Mouse (Mus musculus) splenic B cell, adult 2 months (primary cell): Measurements from ENCODE around the gene Gpn1.
"Not testable (repeated sequence)": the region's sequence is repeated elsewhere in the genome, so short reads cannot be mapped to it uniquely, and the experiment has no call there.

Experiments
- DNase-seq: peaks from one replicate; pipeline ENCODE4 v3.0.0-alpha.2; 2011; ENCODE audit warnings: low read depth, low spot score
- H3K27me3 ChIP-seq: 2 replicates; pipeline ENCODE4 v1.6.1; 2012; ENCODE audit warnings: mild to moderate bottlenecking, low read length, moderate library complexity, mixed read lengths; ENCODE audit not compliant: control insufficient read depth, poor library complexity, insufficient read depth, severe bottlenecking
- H3K36me3 ChIP-seq: 2 replicates; pipeline ENCODE4 v1.6.1; 2012; ENCODE audit warnings: mild to moderate bottlenecking, low read length, moderate library complexity, mixed read lengths; ENCODE audit not compliant: control insufficient read depth, poor library complexity, insufficient read depth, severe bottlenecking

Gene Gpn1

DNA sequence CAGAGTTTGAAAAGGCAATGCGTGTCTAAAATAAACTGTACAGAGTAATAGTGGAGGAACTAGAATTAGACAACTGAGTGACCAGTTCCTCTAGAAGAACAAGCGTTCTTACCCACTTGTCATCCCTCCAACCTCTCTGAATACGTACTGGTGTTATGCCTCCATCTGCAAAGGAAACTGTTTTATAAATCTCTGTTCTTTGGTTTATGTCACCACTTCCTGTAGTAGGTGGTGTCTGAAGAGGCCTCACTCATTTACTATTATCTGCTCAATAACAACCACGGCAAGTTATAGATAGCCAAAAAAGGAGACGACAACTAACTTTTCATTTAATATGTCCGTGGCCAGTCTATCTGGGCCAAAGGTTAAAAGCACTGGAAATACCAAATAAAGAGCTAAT is 26.0 kb downstream of the Gpn1 start:
- no peak for DNase-seq
- Histone ChIP-seq H3K27me3 (no peaks in the 10 kb centered on the region), H3K36me3 (peaks cover 9% of the 10 kb centered on the region)

DNA sequence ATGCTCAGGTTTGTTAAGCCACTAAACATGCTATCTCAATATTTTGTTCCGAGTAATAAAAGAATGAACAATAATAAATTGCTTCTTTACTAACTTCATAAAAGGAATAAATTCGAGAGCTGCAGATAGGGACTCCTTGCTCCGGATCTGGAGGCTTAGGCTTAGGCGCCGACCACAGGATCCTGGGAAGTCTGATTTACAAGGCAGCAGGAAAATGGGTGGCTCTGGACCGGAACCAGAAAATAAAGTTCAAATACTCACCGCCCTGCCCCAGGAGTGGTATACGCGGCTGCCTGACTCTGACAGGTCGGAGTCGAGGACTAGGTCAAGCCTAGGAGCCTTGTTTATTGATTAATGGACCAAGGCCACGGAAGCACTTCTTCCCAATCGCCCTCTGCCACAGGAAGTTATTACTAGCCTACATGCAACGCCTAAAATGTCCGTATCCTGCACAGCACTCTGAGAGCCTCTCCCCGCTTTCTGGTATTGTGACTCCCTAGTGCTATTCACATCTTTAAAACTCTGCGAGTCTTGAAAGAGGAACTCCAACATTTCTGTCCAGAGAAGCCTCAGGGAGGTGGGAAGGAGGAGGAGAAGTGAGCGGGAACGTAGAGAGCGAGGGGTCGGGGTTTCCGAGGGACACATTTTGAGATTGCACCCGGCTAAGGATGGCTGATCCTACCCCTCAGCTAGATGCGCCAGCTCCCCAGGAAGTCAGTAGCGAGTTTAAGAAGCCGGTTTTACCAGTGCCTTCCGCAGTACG is 32.0 kb downstream of the Gpn1 start, which contains the start of gene Slc4a1ap:
Slc4a1ap (plus strand) TSS at position 642 of the 763 bp plus-strand sequence.
- peak; percentile 86 for DNase-seq
- Histone ChIP-seq H3K36me3 (0 out of 2 replicates have a peak, but pooled peaks cover 1% of the 10 kb centered on the region), H3K27me3 (no peaks in the 10 kb centered on the region)

DNA sequence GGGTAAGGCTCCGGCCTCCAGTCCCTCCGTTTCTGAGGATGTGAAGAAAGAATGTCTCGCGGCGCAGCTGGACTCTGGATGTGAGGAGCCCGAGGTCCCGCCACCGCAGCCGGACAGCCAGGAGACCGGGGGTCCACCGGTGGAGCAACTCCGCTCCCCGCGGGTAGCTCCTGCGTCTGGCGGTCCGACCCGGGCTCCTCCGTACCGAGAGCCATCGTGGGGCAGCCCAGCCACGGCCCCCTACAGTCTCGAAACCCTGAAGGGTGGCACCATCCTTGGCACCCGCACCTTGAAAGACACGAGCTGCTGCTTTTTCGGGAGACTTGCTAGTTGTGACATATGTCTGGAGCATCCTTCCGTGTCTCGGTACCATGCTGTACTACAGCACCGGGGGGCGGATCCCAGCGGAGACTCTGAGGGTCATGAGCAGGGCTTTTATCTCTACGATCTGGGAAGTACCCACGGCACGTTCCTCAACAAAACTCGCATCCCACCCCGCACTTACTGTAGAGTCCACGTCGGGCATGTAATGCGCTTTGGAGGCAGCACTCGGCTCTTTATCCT is 32.7 kb downstream of the Gpn1 start:
- 0 out of 2 replicates have a peak, but pooled peaks cover 1% of the 10 kb centered on the region for H3K36me3 ChIP-seq
- no peak for DNase-seq
- no peaks in the 10 kb centered on the region for H3K27me3 ChIP-seq

DNA sequence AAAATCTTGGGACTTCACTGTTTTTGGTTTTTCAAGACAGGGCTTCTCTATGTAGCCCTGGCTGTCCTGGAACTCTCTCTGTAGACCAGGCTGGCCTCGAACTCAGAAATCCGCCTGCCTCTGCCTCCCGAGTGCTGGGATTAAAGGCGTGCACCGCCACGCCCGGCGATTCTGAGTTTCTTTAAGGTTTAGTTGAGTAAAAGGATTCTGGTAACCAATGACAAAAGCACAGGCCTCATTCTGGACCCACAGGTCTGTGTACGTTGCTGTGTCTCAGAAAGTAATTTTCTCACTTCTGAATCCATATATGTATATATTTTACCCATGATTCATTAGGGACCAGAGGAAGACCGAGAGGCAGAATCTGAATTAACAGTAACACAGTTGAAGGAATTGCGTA is 33.2 kb downstream of the Gpn1 start, which contains the start of gene Supt7l:
Supt7l (minus strand) TSS at position 101 of the 400 bp plus-strand sequence.
- H3K36me3 ChIP-seq, H3K27me3 ChIP-seq, DNase-seq: not testable (repeated sequence)

DNA sequence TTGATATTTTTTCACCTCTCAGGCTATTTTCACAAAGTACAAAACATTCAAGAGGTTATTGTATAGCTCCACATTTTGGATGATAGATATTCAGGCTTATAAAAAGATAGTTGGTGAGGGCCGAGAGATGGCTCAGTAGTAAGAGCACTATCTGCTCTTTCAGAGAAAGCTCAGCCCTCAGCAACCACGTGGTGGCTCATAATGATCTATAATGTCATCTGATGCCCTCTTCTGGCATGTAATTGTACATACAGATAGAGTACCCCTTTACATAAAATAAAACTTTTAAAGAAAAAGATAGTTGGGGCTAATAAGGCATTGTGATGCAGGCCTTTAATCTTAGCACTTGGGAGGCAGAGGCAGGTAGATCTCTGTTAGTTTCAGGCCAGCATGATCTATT is 34.0 kb downstream of the Gpn1 start:
- H3K27me3 ChIP-seq: no peaks in the 10 kb centered on the region
- peak; percentile 51 for DNase-seq
- H3K36me3 ChIP-seq: 0 out of 2 replicates have a peak, but pooled peaks cover 4% of the 10 kb centered on the region

DNA sequence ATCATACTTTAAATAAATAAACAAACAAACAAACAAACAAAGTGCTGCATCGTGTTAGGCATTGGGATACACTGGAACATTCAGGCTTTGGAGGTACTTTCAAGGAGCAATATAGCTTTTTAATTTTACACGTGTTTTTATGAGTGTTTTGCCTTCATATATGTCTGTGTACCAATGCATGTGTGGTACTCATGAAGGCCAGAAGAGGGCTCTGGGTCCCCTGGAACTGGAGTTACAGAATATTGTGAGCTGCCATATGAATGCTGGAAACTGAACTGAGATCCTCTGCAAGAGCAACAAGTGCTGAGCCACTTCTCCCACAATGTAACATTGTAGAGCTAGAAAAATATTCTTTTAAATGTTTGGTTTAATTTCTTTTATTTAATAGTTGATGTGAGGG is 40.7 kb downstream of the Gpn1 start:
- Histone ChIP-seq H3K27me3 (no peaks in the 10 kb centered on the region; the same call in 1 of the 2 replicates), H3K36me3 (peaks cover 16% of the 10 kb centered on the region; the same call in 1 of the 2 replicates)
- peak; percentile 12 for DNase-seq

DNA sequence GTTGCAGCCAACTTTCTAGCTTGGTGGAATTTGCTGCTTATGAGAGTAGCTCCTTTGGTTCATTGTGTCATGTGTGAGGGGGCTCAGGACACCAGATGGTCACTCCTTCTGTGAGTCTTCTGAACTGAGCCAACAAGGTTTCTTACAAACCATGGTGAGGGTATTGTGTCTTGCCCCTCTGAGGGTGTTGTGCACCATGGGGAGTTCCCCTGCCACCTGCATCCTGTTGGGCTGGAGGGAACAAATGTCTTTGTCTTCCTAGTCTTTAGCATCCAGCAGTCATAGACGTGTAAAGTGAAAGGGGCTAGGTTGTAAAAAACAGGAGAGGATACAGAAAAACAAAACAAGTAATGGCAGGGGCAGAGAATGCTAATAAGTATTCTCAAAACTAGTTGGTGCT is 64.9 kb downstream of the Gpn1 start:
- Histone ChIP-seq H3K36me3 (peaks cover 7% of the 10 kb centered on the region), H3K27me3 (no peaks in the 10 kb centered on the region)
- no peak for DNase-seq

DNA sequence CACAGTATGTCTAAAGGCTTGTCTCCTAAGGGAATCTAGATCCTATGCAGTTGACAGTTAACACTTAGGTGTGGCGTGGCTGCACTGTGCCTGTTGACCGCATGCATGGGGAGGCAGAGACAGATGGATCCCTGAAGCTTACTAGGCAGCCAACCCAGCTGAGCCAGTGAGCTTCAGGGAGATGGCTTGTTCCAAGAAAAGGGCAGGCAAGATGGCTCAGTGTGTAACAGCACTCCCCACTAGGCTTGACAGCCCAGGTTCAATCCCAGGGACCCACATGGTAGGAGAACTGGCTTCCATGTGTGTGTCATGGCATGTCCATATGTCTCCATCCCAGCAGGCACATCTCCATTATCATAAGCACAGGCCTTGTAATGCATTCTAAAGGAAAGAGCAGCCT is 65.8 kb downstream of the Gpn1 start:
- H3K27me3 ChIP-seq: no peaks in the 10 kb centered on the region
- DNase-seq: no peak
- H3K36me3 ChIP-seq: peaks cover 7% of the 10 kb centered on the region

DNA sequence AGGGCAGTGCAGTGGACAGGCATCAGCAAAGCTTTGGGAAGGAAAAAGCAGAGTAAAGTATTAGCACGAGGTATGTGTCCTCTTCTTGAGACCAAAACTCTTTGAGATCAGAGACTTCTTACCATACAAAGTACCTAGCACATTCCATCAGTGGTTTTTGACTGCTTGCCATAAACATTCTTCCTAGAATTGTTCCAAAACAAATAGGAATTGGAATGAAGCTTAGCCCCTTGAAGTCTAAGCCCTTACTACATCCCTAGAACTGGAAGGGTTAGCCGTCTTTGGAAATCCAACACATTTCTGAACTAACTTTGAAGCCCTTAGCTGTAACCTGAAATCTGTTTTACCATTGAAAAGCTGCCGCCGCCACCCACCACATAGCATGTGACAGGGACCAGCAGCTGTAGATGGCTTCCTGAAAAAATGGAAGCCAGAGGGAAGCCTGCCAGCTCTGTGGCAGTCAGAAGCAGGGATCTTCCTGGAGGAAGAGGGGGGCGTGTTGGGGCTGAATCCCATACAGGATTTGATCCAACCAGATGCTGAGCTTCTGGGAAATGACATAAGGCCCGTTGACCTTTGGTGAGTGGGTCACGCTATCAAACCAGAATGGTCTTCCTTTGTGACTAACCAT is 67.6 kb downstream of the Gpn1 start:
- DNase-seq: no peak
- H3K27me3 ChIP-seq: no peaks in the 10 kb centered on the region
- peaks cover 2% of the 10 kb centered on the region; the same call in 1 of the 2 replicates for H3K36me3 ChIP-seq
